Mouse (Mus musculus) embryo, embryonic 10.5 days (tissue): Measurements from ENCODE around the gene 9030612E09Rik.

Experiments used
- DNase-seq: peaks from one replicate; pipeline ENCODE4 v3.0.0-alpha.2; 2015; ENCODE audit warnings: low spot score

9030612E09Rik gene

DNA sequence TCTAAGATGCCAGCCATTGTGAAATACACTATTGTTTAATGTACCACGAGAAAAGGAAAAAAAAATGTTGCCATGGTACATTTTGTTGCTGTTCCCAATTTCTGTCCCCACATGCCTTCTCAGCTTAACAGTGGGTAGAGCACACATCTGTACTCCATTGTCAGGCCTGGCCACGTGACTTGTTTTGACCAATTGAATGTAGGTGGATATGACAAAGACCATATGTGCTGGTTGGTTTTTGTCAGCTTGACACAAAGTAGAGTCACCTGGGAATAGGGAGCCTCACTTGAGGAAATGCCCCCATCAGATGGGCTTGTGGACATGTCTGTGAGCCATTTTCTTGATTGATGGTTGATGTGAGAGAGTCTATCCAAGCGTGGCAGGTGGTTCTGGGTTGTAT is 29.4 kb downstream of the 9030612E09Rik start:
- DNase-seq: no peak

GRCm38 (mm10) chr10:43211866-43212265 is 37.4 kb downstream of the 9030612E09Rik start:
- DNase-seq: peak; percentile 70

DNA sequence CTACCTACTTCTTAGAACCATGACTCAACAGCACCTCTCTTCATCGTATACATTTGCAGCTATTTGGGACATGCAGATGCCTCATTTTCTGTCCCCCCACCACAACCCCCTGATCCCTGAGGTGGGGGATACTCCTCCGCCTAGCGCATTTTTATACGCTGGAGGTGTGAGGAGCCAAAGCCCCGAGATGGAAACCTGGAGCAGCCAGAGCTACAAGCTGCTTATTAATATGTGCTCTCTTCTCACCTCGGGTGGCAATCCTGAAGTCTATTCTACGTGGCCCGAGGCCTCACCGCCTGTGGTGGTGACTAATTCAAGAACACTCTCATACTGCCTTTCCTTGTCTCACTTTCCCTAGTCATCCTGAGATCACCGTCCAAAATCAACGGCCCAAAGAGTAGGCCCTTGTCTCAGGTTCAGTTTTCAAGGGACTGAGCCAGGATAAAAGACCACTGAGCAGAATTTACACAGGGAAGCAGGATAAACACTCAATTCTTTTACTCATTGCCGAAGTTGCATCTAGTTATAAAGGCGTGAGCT is 42.9 kb downstream of the 9030612E09Rik start:
- DNase-seq: no peak

- DNase-seq: peak; percentile 42
Measured at GRCm38 (mm10) chr10:43220479-43220878, 46.0 kb downstream of the 9030612E09Rik start.

GRCm38 (mm10) chr10:43220910-43221625 is 46.6 kb downstream of the 9030612E09Rik start, which contains the start of gene Pdss2:
Gene Pdss2, plus strand, starts transcription at chr10:43221486.
- DNase-seq: peak; percentile 98

- DNase-seq: no peak
Measured at GRCm38 (mm10) chr10:43221659-43222058, 47.2 kb downstream of the 9030612E09Rik start.

- no peak for DNase-seq
Measured at GRCm38 (mm10) chr10:43223391-43223790, 48.9 kb downstream of the 9030612E09Rik start.
